Mouse (Mus musculus): ENCODE measurements around the gene Sema6b. TPM values are rescaled to one million over a fixed set of nuclear protein-coding genes. Genes with fewer than 3 reads are reported as not detected.

The Sema6b gene
- polyA plus RNA-seq (2017; shearing (Covaris generic)), result not detected

DNA sequence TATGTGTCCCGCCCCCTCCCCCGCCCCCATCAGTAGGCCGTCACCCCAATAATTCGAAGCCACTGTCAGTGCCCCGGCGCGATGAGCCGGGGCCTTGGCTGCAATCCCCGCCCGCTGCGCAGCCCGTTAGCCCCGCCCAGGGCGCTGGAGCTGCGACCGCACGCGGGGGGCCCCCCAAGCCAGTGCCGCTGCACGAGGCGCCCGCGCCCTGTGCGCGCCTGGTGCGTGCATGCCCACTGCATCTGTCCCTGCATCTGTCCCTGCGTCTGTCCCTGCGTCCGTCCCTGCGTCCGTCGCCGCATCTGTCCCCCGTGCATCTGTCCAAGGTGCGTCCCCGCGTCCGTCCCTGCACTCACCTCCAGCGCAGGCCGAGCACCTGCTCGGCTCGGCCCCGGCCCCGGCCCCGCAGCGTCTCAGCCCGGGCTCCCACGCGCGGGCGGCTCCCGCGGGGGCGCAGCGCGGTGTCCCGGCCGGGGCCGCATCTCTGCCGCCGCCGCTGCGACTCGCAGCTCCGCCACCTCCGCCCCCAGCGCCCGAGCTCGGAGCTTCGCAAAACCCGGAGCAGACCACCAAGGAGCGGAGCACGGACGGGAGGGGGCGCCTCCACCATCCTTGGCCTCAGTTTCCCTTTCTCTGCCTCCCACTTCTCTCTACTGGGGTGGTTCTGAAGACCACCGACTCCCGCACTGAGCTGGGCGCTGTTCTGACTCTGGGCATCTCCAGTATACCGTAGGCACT lies at the start of gene Sema6b:
Gene Sema6b, minus strand, starts transcription at position 486 of the 738 bp plus-strand sequence.
- peak; percentile 61 for ATAC-seq

DNA sequence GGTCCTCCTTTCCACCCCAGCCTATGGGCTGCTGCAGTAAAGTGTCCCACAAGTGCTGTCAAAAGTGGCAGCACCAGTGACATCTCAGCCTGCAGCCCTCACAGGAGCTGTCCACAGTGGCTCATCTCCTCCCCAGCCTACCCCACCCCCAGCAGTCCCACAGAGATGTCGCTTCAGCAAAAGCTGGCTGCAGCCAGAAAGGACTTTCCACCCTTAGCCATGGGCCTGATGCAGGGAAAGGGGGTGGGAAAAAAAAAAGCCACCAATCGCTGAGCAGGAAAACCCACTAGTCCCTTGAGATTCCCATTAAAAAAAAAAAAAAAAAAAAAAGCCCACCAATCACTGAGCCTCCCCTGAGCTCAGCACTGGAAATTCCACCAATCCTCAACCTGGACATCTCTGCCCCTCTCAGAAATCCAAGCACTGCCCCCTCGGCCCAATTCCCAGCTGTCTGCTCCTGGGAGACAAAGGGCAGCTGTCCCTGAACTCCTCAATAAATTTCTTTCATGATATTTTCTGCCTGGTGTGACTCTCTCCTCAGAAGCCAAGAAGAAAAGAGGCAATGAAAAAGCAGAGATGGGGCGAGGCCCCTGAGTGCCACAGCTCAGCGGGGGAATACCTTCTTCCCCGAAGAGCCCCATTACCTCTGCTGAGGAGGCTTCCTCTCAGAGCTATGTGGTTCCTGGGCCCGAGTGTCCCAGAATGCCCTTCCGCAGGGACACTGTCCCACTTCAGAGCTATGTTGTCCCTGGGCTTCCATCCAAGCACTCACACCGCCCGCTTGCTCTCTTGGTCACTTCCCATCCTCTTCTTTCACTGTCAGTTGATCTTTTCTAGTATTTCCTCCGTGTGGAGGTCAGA lies 45.4 kb upstream of the Sema6b start:
- no peak for ATAC-seq

DNA sequence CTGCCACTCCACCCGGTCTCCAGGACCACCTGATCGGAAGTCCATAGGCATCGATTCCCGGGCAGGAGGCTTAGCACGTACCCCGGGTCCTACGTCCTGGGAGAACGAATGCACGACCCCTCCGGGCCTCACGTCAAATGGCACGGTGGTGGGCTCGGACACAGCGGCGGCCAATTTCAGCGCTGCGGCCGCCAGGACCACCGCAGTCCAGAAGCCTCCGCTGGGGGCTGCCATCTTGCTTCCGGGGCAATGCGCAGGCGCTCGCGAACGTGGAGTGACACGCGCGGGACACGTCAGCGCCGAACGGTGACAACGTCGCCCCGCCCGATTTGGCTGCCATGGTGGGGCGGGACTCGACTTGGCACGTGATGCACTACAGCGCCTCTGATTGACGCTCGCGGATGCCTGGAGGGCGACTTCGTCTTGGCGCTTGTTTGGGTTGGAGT lies 43.5 kb upstream of the Sema6b start, which contains the start of gene Mydgf:
Gene Mydgf, minus strand, starts transcription at position 263 of the 446 bp plus-strand sequence.
- ATAC-seq, result peak; percentile 98

DNA sequence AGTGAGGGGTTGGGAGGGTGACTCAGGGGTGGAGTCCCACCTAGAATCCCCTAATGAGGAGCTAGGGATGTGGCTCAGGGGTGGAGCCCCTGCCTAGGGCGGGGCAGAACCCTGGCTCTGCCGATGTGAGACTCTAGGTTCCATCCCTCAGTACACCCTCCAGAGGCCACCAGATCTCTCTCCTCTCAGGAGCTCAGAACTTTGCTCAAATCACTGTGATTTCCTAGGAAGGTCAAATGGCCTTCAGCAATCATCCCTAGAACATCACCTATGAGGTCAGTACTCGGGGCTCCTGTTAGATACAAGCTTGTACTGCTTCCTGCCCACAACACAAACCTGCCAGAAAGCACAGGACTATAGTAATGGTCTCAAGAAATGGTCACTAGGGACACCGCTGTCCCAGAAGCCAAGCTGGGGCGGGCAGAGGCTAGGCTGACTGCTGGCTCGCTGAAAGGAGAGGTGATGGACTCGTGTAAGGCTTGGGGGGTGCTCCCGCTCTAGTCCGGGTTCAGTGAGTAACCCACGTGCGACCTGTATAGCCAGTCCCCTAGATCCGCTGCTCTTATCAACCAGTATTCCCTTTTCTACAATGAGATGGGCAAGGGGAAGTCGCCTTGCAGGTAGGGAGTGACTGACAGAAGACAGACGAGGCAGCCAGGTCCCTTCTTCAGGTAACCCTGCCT lies 43.0 kb upstream of the Sema6b start:
- ATAC-seq, result peak; percentile 3

DNA sequence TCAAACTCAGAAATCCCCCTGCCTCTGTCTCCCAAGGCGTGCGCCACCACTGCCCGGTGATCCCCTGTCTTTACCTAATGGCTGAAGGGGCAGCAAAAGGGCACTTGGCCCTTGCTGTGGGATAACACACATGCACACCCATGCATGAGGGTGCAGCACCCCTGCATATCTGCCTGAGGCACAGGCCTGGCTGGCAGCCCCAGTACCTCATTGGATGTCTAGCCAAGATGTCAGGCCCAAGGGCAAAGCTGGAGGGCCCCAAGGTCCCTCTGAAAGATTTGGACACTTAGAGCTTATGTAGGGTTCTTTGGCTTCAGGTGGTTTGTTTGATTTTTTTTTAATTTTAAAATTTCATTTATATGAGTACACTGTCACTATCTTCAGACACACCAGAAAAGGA lies 35.3 kb upstream of the Sema6b start:
- no peak for ATAC-seq

DNA sequence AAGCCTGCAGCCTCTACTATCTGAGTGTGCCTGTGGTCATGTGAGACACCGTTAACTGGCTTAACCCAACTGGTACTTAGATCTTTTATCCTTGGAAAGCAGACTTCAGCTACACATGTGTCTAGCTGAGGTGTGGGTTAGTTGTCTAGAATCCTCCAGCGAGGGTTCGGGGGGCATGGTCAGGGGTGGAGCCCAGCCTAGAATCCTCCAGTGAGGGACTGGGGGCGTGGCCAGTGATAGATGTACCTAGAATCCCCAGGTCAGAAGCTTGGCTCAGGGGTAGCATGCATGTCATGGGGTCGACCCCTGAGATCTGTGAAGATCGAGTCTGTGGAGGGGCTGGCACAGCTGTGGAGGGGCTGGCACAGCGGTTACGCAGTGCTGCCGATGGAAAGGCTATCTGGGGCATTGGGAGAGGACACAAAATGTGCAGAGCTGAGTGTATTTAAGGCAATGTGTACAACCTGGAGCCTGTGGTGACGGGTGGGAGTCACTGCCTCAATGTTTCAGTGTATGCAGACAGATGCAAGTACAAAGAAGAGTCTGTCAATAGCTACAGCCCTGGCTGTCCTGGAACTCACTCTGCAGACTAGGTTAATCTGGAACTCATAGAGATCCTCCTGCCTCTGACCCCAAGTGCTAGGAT lies 33.4 kb upstream of the Sema6b start:
- ATAC-seq, result no peak

DNA sequence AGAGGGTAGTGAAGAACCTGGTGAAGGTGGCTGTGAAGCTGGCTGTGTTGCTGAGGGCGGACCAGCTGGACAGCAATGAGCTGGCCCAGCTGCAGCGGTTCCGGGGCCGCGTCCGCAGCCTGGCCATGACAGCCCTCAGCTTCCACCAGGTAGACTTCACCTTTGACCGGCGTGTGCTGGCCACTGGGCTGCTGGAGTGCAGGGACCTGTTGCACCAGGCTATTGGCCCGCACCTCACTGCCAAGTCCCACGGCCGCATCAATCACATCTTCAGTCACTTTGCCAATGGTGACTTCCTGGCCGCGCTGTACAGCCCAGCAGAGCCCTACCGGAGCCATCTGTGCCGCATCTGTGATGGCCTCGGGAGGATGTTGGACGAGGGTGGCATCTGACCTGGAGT lies 31.7 kb upstream of the Sema6b start:
- no peak for ATAC-seq

DNA sequence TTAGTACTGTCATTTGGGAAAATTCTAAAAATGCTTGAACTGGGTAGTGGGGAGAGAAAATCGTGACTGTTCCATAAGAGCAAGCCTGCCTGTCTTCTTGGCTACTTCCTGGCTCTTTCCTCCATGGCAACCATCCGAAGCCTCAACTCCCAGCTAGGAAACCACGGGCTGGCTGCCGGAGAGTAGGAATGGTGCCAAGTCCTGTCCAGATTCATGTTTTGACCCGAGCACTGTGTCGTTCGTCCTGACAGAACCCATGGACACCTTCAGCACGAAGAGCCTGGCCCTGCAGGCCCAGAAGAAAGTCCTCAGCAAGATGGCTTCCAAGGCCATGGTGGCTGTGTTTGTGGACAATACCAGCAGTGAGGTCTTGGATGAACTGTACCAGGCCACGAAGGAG lies 31.3 kb upstream of the Sema6b start:
- ATAC-seq, result no peak

DNA sequence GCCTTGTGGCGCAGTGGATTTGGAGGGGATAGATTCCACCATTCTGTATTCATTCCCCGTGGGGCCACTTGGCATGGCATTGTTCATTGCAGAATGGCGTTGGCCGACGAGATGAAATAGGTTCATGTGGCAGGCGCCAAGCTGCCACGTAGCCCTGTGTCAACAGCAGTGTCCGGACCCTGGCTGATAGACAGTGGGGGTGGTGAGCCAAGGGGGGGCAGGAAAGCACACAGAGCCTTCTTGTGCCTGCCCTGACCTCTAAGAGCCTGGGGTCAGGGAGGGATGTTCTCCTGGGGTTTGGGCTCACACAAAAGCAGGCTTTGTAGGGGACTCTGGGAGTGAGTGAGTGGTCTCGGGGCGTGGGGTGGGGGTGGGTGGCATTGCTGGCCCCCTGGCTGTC lies 30.5 kb upstream of the Sema6b start:
- ATAC-seq, result no peak

DNA sequence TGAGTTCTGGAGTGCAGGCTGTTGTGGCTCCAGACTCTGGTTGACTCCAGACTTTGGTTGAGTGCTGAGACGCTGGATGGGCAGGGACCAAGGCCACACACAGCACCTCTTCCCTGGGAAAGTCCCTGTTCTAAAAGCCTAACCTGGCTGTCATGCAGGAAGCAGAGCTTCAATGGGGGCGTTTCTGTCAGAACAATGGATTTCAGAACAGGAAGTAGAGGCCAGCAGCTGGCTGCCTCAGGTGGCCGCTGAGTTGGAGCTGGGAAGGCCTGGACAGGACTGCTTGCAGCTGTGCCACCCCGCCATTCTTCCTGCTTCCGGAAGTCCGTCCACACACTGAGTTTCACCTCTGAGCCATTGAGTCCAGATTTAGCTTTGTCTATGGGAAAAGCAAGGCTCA lies 29.7 kb upstream of the Sema6b start:
- ATAC-seq, result peak; percentile 83

DNA sequence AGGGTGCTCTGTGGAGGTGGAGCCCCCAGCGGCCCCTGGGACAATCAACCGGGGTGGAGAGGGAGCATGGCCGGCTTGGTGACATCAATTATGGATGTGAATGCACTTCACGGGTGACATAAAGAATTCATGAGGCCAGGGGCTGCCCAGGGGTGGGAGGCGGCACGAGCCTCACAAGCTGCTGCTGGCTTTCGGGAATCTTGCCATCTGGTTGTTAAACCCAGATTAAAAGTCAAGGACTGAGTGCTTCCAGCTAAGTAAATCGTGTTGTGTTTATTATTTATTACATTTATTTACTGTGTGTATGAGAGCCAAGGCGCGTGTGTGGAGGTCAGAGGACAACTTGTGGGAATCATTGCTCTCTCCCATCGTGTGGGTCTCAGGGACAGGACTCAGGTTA lies 25.5 kb upstream of the Sema6b start:
- no peak for ATAC-seq

DNA sequence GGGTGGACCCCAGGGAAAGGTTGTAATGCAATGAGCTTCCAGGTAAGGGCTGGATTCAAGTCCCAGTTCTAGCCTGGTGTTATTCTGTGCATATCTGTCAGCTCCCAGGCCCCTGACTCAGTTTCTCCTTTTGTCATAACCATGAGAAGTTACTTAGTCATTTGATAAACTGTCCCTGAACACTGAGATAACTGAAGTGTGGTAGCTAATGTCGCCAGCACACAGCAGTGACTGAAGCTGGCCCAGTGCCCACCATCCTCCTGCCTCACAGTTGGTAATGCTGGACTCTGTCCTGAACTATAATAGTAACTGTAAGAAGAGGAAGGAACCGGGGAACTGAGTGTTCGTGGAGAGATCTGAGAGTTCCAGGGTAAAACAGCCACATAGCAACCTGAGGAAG lies 24.4 kb upstream of the Sema6b start:
- ATAC-seq, result no peak

DNA sequence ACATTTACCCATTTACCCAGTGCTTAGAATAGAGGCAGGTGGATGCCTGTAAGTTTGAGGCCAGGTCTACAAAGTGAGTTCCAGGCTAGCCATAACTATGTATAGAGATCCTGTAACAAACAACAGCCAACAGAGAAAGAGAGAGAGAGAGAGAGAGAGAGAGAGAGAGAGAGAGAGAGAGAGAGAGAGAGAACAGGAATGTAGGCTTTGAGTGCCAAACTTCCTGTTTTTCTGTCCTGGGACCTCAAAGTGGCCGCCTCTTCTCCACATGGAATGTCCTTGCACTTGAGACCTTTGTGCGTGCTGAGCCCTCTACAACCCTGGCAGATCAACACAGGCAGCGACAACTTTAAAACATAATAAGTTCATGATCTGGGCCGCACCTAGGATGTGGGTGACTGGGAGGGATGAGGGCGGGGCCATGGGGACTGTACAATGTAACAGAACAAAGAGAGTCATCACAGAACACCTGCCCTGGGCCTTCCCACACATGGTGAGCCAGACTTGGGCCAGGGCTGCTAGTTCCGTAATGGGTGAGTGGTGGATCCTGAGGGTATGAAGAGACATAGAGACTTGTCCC lies 23.5 kb upstream of the Sema6b start:
- ATAC-seq, result peak; percentile 83

DNA sequence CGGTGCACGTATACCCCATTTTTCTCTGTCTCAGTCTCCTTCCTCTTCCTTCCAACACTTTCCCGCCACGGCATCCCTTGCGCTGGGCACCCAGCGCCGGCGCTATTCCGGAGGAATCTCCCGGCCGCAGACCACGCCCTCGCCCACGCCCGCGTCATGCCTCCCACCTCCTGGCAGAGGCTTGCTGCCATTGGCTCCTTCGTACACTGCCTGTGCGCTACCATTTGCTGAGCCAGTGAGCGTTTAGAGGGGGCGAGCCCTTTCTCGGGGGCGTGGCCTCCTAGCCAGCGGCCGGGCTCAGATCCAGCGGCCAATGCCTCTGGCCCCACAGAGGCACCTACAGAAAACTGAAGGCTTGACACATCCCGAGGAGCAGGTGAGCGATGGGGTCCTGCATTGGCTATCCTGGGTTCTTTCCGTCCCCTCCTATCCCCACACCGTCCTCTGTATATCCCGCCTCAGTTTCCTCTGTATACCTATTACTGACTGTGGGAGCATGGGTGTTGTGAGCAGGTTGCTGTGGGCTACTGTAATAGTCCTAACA lies 22.2 kb upstream of the Sema6b start, which contains the start of gene Tnfaip8l1:
Gene Tnfaip8l1, plus strand, starts transcription at position 247 of the 544 bp plus-strand sequence.
- ATAC-seq, result peak; percentile 87

DNA sequence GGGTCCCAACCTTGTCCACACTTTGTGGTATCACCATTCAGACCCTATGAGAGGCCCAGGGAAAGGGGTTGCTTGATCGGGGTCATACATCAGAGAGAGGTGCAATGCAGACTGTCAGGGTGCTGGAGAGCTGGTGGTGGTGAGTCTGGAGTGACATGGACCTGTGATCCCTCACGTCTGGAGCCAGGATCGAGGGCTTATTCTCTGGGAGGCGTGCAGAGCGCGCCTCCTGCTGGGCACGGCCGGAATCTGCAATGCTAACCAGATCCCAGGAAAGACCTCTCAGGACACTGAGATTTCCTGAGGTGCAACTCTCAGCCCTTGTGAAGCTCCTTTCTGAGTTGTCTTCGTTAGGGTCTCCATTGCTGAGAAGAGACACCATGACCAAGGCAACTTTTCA lies 19.6 kb upstream of the Sema6b start:
- no peak for ATAC-seq

DNA sequence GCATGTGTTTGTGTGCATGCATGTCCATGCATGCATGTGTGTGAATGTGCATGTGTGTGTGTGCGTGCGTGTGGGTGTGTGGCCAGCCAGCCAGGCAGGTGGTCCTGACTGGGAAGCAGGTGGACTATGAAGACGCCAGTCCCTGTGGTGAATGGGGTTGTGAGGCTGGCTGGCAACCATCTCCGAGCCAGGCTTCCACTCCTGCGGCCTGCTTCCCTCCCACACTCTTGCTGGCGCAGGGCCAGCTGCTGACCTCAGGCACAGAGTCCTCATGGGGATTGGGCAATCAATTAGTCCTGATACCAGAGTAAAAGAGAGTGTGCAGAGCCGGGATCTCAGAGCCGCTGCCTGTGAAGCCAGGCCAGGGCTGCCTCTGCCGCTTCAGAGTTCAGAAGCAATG lies 13.5 kb upstream of the Sema6b start:
- ATAC-seq, result no peak

DNA sequence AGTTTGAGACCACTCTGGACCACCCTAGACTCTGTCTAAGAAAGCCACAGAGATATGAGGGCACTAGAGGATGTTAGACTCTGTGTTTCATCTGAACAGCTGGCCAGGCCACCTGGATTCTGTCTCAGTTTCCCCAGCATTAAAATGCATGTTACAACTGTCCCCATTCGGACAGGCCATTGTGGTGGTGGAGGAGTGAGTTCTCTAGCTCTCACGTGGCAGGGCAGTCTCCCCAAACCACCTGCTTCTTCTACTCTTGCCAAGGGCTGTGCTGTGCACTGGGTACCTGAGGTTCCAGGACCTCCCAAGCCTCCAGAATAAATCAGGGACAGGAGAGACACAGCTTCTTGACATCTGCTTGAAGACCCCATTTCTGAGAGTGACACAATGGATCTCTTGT lies 9.8 kb upstream of the Sema6b start:
- ATAC-seq, result no peak

DNA sequence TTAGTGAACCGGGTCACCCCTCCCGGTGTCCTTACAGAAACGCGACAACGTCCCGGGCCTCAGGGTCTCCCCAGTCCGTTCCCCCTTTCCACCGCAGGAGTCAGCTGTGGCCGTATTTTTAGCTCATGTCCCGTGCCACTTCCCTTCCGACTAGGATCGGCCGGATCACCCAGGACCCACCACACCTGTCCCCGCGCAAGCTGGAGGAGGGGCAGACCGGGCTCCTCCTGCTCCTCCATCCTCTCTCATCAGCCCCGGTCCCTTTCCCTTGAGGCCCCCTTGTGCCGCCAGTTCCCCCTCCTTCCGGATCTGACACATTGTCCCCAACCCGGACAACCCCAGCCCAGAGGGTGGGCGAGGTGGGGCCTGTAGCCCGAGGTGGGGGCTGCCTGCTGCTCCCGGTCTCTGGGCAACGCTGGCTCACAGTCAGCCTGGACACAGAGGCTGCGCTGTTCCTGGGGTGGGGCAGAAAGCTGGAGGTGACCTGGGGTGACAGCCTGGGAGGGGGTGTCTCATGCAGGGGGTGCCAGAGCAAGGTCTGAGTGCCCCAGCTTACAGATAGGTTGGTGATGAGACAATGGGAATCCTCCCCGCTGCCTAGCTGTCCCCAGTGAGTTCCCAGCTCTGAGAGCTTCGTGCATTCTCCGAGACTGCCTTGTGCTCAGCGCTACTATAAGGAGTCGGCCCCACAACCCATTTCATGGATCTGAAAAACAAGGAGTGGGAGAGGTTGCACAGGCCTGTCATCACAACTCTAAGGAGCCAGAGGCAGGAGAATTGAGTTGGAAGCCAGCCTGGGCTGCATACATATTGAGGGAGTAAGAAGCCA lies 8.9 kb upstream of the Sema6b start:
- no peak for ATAC-seq

DNA sequence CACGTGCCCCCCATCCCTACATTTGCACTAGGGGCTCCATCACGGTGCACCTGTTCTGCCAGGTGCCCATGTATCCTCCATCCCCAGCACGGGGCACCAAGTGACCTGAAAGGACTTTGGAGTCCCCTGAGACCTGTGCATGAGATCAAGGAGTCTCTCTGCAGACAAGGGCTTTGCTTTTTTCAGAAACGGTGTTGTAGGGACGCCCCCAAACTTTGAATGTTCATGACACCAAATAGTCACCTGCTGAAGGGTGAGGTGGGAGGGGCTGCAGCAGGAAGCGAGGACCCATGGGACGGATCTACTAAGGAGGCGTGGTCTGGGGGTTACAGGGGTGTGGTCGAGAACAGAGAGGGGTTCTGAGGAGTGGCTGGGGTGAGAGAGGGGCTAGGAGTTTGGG lies 8.1 kb upstream of the Sema6b start:
- peak; percentile 26 for ATAC-seq

DNA sequence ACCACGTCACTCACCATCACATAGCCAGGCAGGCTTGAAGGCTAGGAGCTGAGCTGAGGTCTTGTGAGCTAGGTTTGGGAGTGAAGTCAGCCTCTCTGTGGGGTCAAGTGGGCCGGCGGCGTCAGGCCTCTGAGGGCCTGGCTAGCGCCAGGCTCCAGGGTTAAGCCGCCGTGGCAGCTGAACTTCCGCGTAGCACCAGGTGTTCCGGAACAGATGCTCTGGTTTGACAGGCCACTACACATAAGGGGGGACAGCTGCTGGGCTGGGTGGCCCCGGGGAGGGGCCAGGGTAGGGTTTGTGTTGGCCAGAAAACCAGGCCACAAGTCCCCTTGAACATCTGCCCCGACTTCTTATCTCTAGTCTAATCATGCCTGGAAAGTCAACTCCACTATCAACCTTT lies 7.3 kb upstream of the Sema6b start:
- no peak for ATAC-seq

DNA sequence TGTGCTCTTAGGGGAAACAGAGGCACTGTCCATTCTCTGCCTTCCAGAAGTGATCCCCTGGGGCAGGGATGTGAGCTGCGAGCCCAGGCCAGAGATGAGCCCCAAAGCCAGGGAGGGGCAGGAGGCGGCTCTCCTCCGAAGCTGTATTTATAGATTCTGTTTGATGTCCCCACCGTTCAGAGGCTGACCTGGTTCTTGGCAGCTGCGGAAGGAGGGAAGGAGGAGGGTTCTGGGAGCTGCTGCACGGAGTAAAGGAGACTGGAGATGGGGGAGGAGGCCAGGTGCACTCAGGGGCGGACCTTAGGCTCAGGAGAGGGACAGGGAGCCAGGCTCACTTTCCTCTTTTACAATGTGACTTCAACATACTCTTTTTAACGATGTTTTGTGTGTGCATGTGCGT lies 6.0 kb upstream of the Sema6b start:
- no peak for ATAC-seq

All from CD4-positive, CD25-positive, alpha-beta regulatory T cell, adult 4 months (primary cell).